Mouse (Mus musculus) liver, embryonic 12.5 days (tissue): ENCODE results near the gene Gm14085. TPM values are rescaled to one million over a fixed set of nuclear protein-coding genes. Genes with fewer than 3 reads are reported as not detected.
A peak's percentile ranks its signal among the peaks of the same experiment; 100 is the strongest.

ENCODE experiments used
- ATAC-seq: fragments of 200-750 bp; cut with Nextera tagmentation; 2 replicates; pipeline ENCODE4 v1.8.0; 2017; ENCODE audit warnings: moderate number of reproducible peaks, mild to moderate bottlenecking, moderate library complexity
- H3K27ac ChIP-seq: fragments of 300-500 bp; sonication (generic); 2 replicates; pipeline ENCODE4 v1.5.1; 2016; ENCODE audit warnings: mild to moderate bottlenecking
- H3K27me3 ChIP-seq: fragments of 300-500 bp; sonication (generic); replicated peaks from 2 replicates; pipeline ENCODE4 v1.6.1; 2016; ENCODE audit warnings: mild to moderate bottlenecking, moderate library complexity
- H3K36me3 ChIP-seq: fragments of 300-500 bp; sonication (generic); 2 replicates; pipeline ENCODE4 v1.6.1; 2016; ENCODE audit warnings: mild to moderate bottlenecking, moderate library complexity
- H3K4me1 ChIP-seq: fragments of 300-500 bp; sonication (generic); 2 replicates; pipeline ENCODE4 v1.6.1; 2016
- H3K4me2 ChIP-seq: fragments of 300-500 bp; sonication (generic); 2 replicates; pipeline ENCODE4 v1.6.1; 2016; ENCODE audit warnings: mild to moderate bottlenecking, moderate library complexity
- H3K4me3 ChIP-seq: fragments of 300-500 bp; sonication (generic); 2 replicates; pipeline ENCODE4 v1.5.1; 2016; ENCODE audit warnings: mild to moderate bottlenecking, moderate library complexity
- H3K9ac ChIP-seq: fragments of 300-500 bp; sonication (generic); 2 replicates; pipeline ENCODE4 v1.6.1; 2016; ENCODE audit warnings: mild to moderate bottlenecking, moderate library complexity
- H3K9me3 ChIP-seq: fragments of 300-500 bp; sonication (generic); replicated peaks from 2 replicates; pipeline ENCODE4 v1.6.1; 2016; ENCODE audit warnings: mild to moderate bottlenecking, moderate library complexity
- WGBS: fragments of 180-500 bp; shearing (Covaris S2); methylation state at CpG from one replicate; pipeline ENCODE4 v1.1.7; 2016; ENCODE audit not compliant: insufficient replicate concordance; 5-methylcytosine and 5-hydroxymethylcytosine counted together
- polyA plus RNA-seq: library from polyadenylated mRNA; unstranded; fragments of >200 nt; fragmentation: Nextera tagmentation; extraction: Ambion mirVana; gene quantifications from 2 replicates; pipeline ENCODE4 v1.2.1, GENCODE M21; 2016

Gm14085 gene
- polyA plus RNA-seq, 1 experiment from 2014 or later: not detected

- H3K4me3 ChIP-seq: no peak overlapping the region
- no peaks in the 10 kb centered on the region for H3K9me3 ChIP-seq
- H3K4me2 ChIP-seq: no peak overlapping the region
- 0 out of 2 replicates have a peak, but pooled peaks have one; percentile 27 for ATAC-seq
- no peaks in the 10 kb centered on the region for H3K4me1 ChIP-seq
- H3K9ac ChIP-seq: no peak overlapping the region
- no peak overlapping the region for H3K27ac ChIP-seq
- H3K27me3 ChIP-seq: no peaks in the 10 kb centered on the region
- H3K36me3 ChIP-seq: no peaks in the 10 kb centered on the region
- 53% methylated on average over 4 of the region's 4 CpGs for WGBS
Observed at GRCm38 (mm10) chr2:122570430-122570829, 85.7 kb downstream of the Gm14085 start.

DNA sequence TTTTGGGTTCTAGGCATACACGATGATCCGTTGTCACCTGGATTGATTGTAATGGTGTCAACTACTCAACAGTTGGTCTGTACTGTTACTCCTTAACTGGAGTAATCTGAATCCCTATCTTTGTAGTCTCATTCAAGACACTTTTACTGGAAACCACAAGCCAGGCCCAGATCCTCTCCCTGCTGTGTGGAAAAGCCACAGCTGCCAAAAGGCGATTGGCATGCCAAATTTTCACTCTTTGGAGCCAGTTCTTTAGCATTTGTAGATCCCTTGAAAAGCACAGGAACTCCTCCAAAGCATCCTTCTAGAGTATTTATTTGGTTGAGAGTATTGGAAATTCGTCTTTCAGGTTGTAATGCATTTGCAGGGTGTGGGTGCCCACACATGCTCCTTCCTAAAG lies 86.6 kb downstream of the Gm14085 start:
- H3K36me3 ChIP-seq: no peaks in the 10 kb centered on the region
- no peaks in the 10 kb centered on the region for H3K27me3 ChIP-seq
- no peaks in the 10 kb centered on the region for H3K4me1 ChIP-seq
- 56% methylated on average over 4 of the region's 4 CpGs for WGBS
- no peak overlapping the region for H3K9ac ChIP-seq
- ATAC-seq: no peak
- H3K4me2 ChIP-seq: no peak overlapping the region
- H3K9me3 ChIP-seq: no peaks in the 10 kb centered on the region
- H3K4me3 ChIP-seq: no peak overlapping the region
- no peak overlapping the region for H3K27ac ChIP-seq

- Histone ChIP-seq H3K4me2 (no peak overlapping the region), H3K27me3 (no peaks in the 10 kb centered on the region), H3K9me3 (no peaks in the 10 kb centered on the region), H3K4me3 (no peak overlapping the region), H3K36me3 (no peaks in the 10 kb centered on the region), H3K4me1 (no peaks in the 10 kb centered on the region), H3K27ac (no peak overlapping the region), H3K9ac (no peak overlapping the region)
- 40% methylated on average over 1 of the region's 1 CpGs for WGBS
- ATAC-seq: no peak
Observed at GRCm38 (mm10) chr2:122572438-122572837, 87.7 kb downstream of the Gm14085 start.

DNA sequence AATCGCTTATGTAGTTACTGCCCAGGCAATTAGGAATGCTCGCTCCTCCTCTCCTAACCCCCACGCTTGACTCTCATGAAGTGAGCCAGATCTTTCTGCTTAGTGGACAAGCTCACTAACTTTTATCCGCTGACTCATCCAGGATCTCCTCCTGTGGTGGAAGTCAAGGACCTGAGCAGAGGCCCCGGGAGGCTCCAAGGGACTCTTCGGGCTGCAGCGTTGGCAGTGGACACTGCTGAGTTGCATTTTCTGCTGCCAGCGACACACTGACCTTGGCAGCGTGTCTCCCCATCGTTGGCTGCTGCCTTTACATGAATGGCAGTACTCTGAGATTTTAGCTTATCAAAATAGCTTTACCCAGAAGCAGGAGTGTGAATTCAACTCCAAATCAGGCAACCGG lies 90.7 kb downstream of the Gm14085 start:
- Histone ChIP-seq H3K4me3 (no peak overlapping the region), H3K4me1 (no peaks in the 10 kb centered on the region), H3K9ac (no peak overlapping the region), H3K36me3 (no peaks in the 10 kb centered on the region), H3K4me2 (no peak overlapping the region), H3K27ac (no peak overlapping the region), H3K9me3 (no peaks in the 10 kb centered on the region), H3K27me3 (no peaks in the 10 kb centered on the region)
- whole genome bisulfite sequencing: 58% methylated on average over 11 of the region's 11 CpGs
- no peak for ATAC-seq

DNA sequence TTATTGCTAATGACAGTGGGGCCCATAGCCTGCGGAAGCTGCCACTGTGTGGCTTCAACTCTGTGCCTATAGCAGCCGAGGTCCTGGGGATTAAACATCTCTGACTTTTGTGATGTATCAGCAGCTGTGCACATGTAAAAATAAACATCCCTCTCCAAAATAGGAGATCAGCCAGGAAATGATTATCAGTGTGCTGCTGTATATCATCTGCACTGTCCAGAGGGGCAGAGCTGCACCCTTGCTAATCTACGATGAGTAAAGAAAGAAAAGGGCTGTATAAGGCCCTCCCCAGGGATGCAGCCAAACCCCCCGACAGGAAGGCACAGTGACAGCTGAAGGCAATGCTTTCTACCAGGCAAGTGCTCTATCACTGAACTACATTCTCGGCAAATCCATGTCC lies 91.6 kb downstream of the Gm14085 start:
- H3K9ac ChIP-seq: no peak overlapping the region
- WGBS: 46% methylated on average over 5 of the region's 5 CpGs
- peak; percentile 40; the same call in 1 of the 2 replicates for ATAC-seq

DNA sequence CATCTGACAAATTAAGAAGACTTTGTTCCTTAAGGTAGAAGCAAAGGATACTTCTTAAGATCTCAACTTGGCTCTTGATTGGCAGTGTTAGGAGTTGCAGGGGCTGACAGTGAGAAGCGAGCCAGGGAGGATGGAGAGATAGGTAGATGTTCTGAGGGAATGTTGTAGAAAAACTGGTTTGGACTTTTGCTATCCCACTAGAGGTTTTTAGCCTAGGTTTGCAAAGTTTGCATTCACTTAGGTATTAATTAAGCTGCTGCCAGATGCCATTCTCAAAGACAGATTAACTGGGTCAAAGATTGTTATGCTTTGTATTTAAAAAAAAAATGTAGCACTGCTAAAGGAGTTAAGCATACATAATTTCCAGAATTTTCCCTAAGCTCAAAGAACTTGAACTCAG lies 92.6 kb downstream of the Gm14085 start:
- ATAC-seq: no peak
- WGBS: 54% methylated on average over 1 of the region's 1 CpGs
- H3K4me2 ChIP-seq: no peak overlapping the region
- H3K4me1 ChIP-seq: no peaks in the 10 kb centered on the region
- no peaks in the 10 kb centered on the region for H3K27me3 ChIP-seq
- no peak overlapping the region for H3K4me3 ChIP-seq
- H3K27ac ChIP-seq: no peak overlapping the region
- H3K9me3 ChIP-seq: no peaks in the 10 kb centered on the region
- H3K9ac ChIP-seq: no peak overlapping the region
- no peaks in the 10 kb centered on the region for H3K36me3 ChIP-seq

More for the DNA sequence above, 91.6 kb downstream of the Gm14085 start:
- H3K4me3 ChIP-seq: no peak overlapping the region
- no peaks in the 10 kb centered on the region for H3K4me1 ChIP-seq
- H3K4me2 ChIP-seq: no peak overlapping the region
- H3K36me3 ChIP-seq: no peaks in the 10 kb centered on the region
- no peaks in the 10 kb centered on the region for H3K27me3 ChIP-seq
- no peak overlapping the region for H3K27ac ChIP-seq
- no peaks in the 10 kb centered on the region for H3K9me3 ChIP-seq

Other genes with a start within 250 kb of the Gm14085 start
- gene Duox2, start 186.5 kb upstream of the Gm14085 start, polyA plus RNA-seq: not detected in 2 replicates
- gene Duoxa2, start 186.0 kb upstream of the Gm14085 start, polyA plus RNA-seq: not detected in 2 replicates
- gene Duoxa1, start 171.2 kb upstream of the Gm14085 start, polyA plus RNA-seq: not detected in 2 replicates
- gene Duox1, start 169.3 kb upstream of the Gm14085 start, polyA plus RNA-seq: not detected in 2 replicates
- gene Shf, start 115.8 kb upstream of the Gm14085 start, polyA plus RNA-seq: 2.0 TPM in 2 replicates
- 0.31 and 0.35 TPM in 2 replicates for gene Slc28a2, start 58.5 kb upstream of the Gm14085 start, polyA plus RNA-seq
- gene Gatm, start 126.4 kb downstream of the Gm14085 start, polyA plus RNA-seq: 19.3 and 19.9 TPM in 2 replicates
- gene AA467197, start 152.0 kb downstream of the Gm14085 start, polyA plus RNA-seq: 0.17 and 0.26 TPM in 2 replicates
- gene Slc30a4, start 217.7 kb downstream of the Gm14085 start, polyA plus RNA-seq: 1.8 and 2.4 TPM in 2 replicates